Mouse (Mus musculus): ENCODE measurements around the gene Dop1b.

Gene Dop1b

GRCm38 (mm10) chr16:93714426-93714825, 2.7 kb downstream of the Dop1b start:
- DNase-seq: no peak

- no peak for DNase-seq
Observed at GRCm38 (mm10) chr16:93715826-93716225, 4.1 kb downstream of the Dop1b start.

GRCm38 (mm10) chr16:93717299-93717703, 5.6 kb downstream of the Dop1b start:
- DNase-seq: no peak

GRCm38 (mm10) chr16:93721771-93722170, 10.1 kb downstream of the Dop1b start:
- DNase-seq: no peak

GRCm38 (mm10) chr16:93722476-93722875, 10.8 kb downstream of the Dop1b start:
- no peak for DNase-seq

GRCm38 (mm10) chr16:93725417-93726144, 13.9 kb downstream of the Dop1b start:
- DNase-seq: no peak

- DNase-seq: no peak
Observed at GRCm38 (mm10) chr16:93726186-93726585, 14.5 kb downstream of the Dop1b start.

GRCm38 (mm10) chr16:93728676-93729075, 17.0 kb downstream of the Dop1b start:
- no peak for DNase-seq

- no peak for DNase-seq
Observed at GRCm38 (mm10) chr16:93729801-93730721, 18.4 kb downstream of the Dop1b start.

- no peak for DNase-seq
Observed at GRCm38 (mm10) chr16:93731310-93731709, 19.6 kb downstream of the Dop1b start.

- DNase-seq: no peak
Observed at GRCm38 (mm10) chr16:93732875-93733569, 21.3 kb downstream of the Dop1b start.

GRCm38 (mm10) chr16:93739251-93739650, 27.5 kb downstream of the Dop1b start:
- no peak for DNase-seq

- DNase-seq: no peak
Observed at GRCm38 (mm10) chr16:93742903-93743302, 31.2 kb downstream of the Dop1b start.

GRCm38 (mm10) chr16:93744049-93744490, 32.4 kb downstream of the Dop1b start:
- DNase-seq: no peak

- DNase-seq: no peak
Observed at GRCm38 (mm10) chr16:93744804-93745340, 33.2 kb downstream of the Dop1b start.

- no peak for DNase-seq
Observed at GRCm38 (mm10) chr16:93746397-93746796, 34.7 kb downstream of the Dop1b start.

GRCm38 (mm10) chr16:93746957-93747356, 35.3 kb downstream of the Dop1b start:
- no peak for DNase-seq

- DNase-seq: no peak
Observed at GRCm38 (mm10) chr16:93747421-93747820, 35.7 kb downstream of the Dop1b start.

- DNase-seq: no peak
Observed at GRCm38 (mm10) chr16:93749147-93749910, 37.6 kb downstream of the Dop1b start.

GRCm38 (mm10) chr16:93750464-93750863, 38.8 kb downstream of the Dop1b start:
- DNase-seq: no peak

- DNase-seq: no peak
Observed at GRCm38 (mm10) chr16:93751816-93752215, 40.1 kb downstream of the Dop1b start.

GRCm38 (mm10) chr16:93756622-93757021, 44.9 kb downstream of the Dop1b start:
- DNase-seq: no peak

All from thymus, adult 18-20 months (tissue).